Comparison of ENCODE assay signal across 20 mouse cellular contexts in the genomic region with DNA sequence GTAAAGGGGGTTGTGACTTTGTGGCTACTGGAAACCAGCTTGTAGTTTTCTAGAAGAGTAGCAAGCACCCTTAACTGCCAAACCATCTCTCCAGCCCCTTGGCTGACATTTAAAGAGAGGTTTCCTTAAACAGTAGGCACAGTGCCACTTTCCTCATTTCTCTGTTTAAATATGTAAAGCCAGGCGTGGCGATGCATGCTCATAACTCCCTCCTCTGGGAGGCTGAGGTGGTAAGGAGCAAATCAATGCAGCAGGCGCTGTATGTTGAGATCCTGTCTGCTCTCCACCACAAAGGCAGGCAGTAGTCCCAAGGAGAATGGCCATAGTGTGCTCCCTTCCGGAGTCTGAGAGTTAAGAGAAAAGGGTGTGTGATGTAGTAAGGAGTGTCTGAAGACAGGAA. TPM values are rescaled to one million over a fixed set of nuclear protein-coding genes. Genes with fewer than 3 reads are reported as not detected.
A peak's percentile ranks its signal among the peaks of the same experiment; 100 is the strongest.
DNase-seq lines count a peak whose midpoint lies in the region; ATAC-seq and TF ChIP-seq lines count a peak whose summit lies in the region.
"Had no signal": no experiment of that assay in that cellular context is flagged by ENCODE, and none has a peak within 500 bp of the region (broad histone marks: within the 10 kb centered on the region; RNA-seq: fewer than 3 reads in every experiment).

No protein-coding gene starts in this region.

- H3K9me3 ChIP-seq in midbrain, embryonic 14.5 days (ENCODE audit: control insufficient read depth, low read length) = no peaks in the 10 kb centered on the region
- no peaks in the 10 kb centered on the region for H3K9me3 ChIP-seq in midbrain, embryonic 15.5 days
- no peaks in the 10 kb centered on the region for H3K9me3 ChIP-seq in limb, embryonic 10.5 days (replicated peaks)
- H3K9me3 ChIP-seq: embryonic facial prominence, embryonic 12.5 days; forebrain, embryonic 13.5 days; heart, embryonic 12.5 days; hindbrain, embryonic 10.5 days had no signal

- H3K4me3 ChIP-seq in midbrain, embryonic 14.5 days (replicated peaks; ENCODE audit: low read depth, low read length) = no peak overlapping the region
- no peak overlapping the region for H3K4me3 ChIP-seq in midbrain, embryonic 15.5 days
- H3K4me3 ChIP-seq in limb, embryonic 10.5 days = no peak overlapping the region
- H3K4me3 ChIP-seq: embryonic facial prominence, embryonic 12.5 days; forebrain, embryonic 13.5 days; heart, embryonic 12.5 days; hindbrain, embryonic 10.5 days had no signal

- no peak for ATAC-seq in midbrain, embryonic 14.5 days (ENCODE audit: low FRiP score, low TSS enrichment)
- no peak for ATAC-seq in midbrain, embryonic 15.5 days (replicated peaks)
- ATAC-seq: forebrain, embryonic 13.5 days; forebrain, postnatal 0 days had no signal

- H3K4me2 ChIP-seq in midbrain, embryonic 14.5 days (ENCODE audit: low read length) = no peak overlapping the region
- H3K4me2 ChIP-seq in midbrain, embryonic 15.5 days = no peak overlapping the region
- H3K4me2 ChIP-seq: embryonic facial prominence, embryonic 12.5 days; forebrain, embryonic 13.5 days; heart, embryonic 12.5 days; hindbrain, embryonic 14.5 days had no signal

- H3K27me3 ChIP-seq in midbrain, embryonic 14.5 days (ENCODE audit: control insufficient read depth, insufficient read depth, low read length) = no peaks in the 10 kb centered on the region
- H3K27me3 ChIP-seq in midbrain, embryonic 15.5 days (replicated peaks) = no peaks in the 10 kb centered on the region
- no peaks in the 10 kb centered on the region for H3K27me3 ChIP-seq in limb, embryonic 10.5 days (ENCODE audit: low read depth, poor library complexity, severe bottlenecking)
- H3K27me3 ChIP-seq: embryonic facial prominence, embryonic 12.5 days; forebrain, embryonic 13.5 days; heart, embryonic 12.5 days had no signal

- no peak overlapping the region for H3K9ac ChIP-seq in midbrain, embryonic 14.5 days (replicated peaks; ENCODE audit: low read length)
- H3K9ac ChIP-seq in midbrain, embryonic 15.5 days = no peak overlapping the region
- H3K9ac ChIP-seq: embryonic facial prominence, embryonic 12.5 days; forebrain, embryonic 13.5 days; forebrain, postnatal 0 days; heart, embryonic 12.5 days; hindbrain, embryonic 14.5 days had no signal

- 46% methylated on average over 4 of the region's 4 CpGs for WGBS in midbrain, embryonic 14.5 days
- WGBS in midbrain, embryonic 15.5 days = 41% methylated on average over 4 of the region's 4 CpGs
- WGBS in limb, embryonic 10.5 days = 87% methylated on average over 4 of the region's 4 CpGs

- H3K36me3 ChIP-seq in midbrain, embryonic 14.5 days (ENCODE audit: control insufficient read depth, insufficient read depth, low read length) = no peaks in the 10 kb centered on the region
- no peaks in the 10 kb centered on the region for H3K36me3 ChIP-seq in midbrain, embryonic 15.5 days (replicated peaks)
- H3K36me3 ChIP-seq in limb, embryonic 10.5 days = no peaks in the 10 kb centered on the region
- H3K36me3 ChIP-seq: embryonic facial prominence, embryonic 12.5 days; heart, embryonic 12.5 days; hindbrain, embryonic 10.5 days had no signal

- no peak for TF ChIP-seq CTCF in brain, embryonic 14.5 days (IDR thresholded peaks at IDR 0.05; ENCODE audit: borderline replicate concordance, extremely low read depth, insufficient read depth, insufficient read length)

- TF ChIP-seq POLR2A in brain, embryonic 14.5 days (IDR thresholded peaks at IDR 0.05; ENCODE audit: borderline replicate concordance, extremely low read depth, insufficient read depth, insufficient read length, poor library complexity, severe bottlenecking) = no peak

- no peak overlapping the region for H3K27ac ChIP-seq in midbrain, embryonic 14.5 days (replicated peaks; ENCODE audit: low read depth, low read length)
- H3K27ac ChIP-seq in midbrain, embryonic 15.5 days = no peak overlapping the region
- 0 out of 2 replicates have a peak overlapping the region, but pooled peaks have one; percentile 30 for H3K27ac ChIP-seq in limb, embryonic 10.5 days
- H3K27ac ChIP-seq: embryonic facial prominence, embryonic 12.5 days; forebrain, embryonic 13.5 days; hindbrain, embryonic 10.5 days; hindbrain, embryonic 14.5 days had no signal

- H3K4me1 ChIP-seq in midbrain, embryonic 14.5 days (ENCODE audit: control insufficient read depth, insufficient read depth, low read length) = peaks cover 13% of the 10 kb centered on the region
- peaks cover 17% of the 10 kb centered on the region for H3K4me1 ChIP-seq in midbrain, embryonic 15.5 days
- peaks cover 44% of the 10 kb centered on the region for H3K4me1 ChIP-seq in limb, embryonic 10.5 days

- peak; percentile 60 for DNase-seq in midbrain, embryonic 14.5 days
- DNase-seq in NIH3T3 (ENCODE audit: low read depth) = peak; percentile 25
- DNase-seq in brain, embryonic 14.5 days (ENCODE audit: low read depth) = peak; percentile 39
- DNase-seq in limb, embryonic 10.5 days (ENCODE audit: low spot score) = no peak
- no peak for DNase-seq in right cerebral cortex, postnatal 10 days (ENCODE audit: low spot score in 2 of 2)
- DNase-seq in layer of hippocampus, adult 9-10 months (ENCODE audit: low spot score) = no peak
- DNase-seq: adrenal gland, adult 8-10 months; adrenal gland, postnatal 36 days; cerebellum, adult 11 months; cerebellum, adult 8-10 months; cerebellum, postnatal 14 days; embryo, embryonic 11 days; forebrain, postnatal 0 days; gastrocnemius, postnatal 14 days had no signal

RNA-seq across cellular contexts. Expression of gene Casd1, which starts 2.9 kb away (rescaled TPM):
- polyA plus RNA-seq in midbrain, embryonic 14.5 days (2014; fragmentation: Nextera tagmentation; extraction: Ambion mirVana) = 43.2 and 61.9 TPM in 2 replicates
- polyA plus RNA-seq in midbrain, embryonic 15.5 days (2015; fragmentation: Nextera tagmentation; extraction: Ambion mirVana) = 46.0 and 47.5 TPM in 2 replicates
- 46.6 and 51.4 TPM in 2 replicates for polyA plus RNA-seq in brain, embryonic 14.5 days (2012; rRNA removed)
- 84.3 and 89.6 TPM in 2 replicates for polyA plus RNA-seq in limb, embryonic 10.5 days (2016; fragmentation: Nextera tagmentation; extraction: Ambion mirVana)

Comparison
In these comparisons a context has a peak if more than half of its experiments do, and no peak if none do; other contexts are left out.
1. DNase-seq: peak in midbrain, embryonic 14.5 days (single experiment), NIH3T3 (single experiment) and brain, embryonic 14.5 days (single experiment); none in limb, embryonic 10.5 days (single experiment), right cerebral cortex, postnatal 10 days (0 of 2) and layer of hippocampus, adult 9-10 months (single experiment).